Mouse (Mus musculus) CH12F3 (cell line): ENCODE measurements around the gene 1810046K07Rik.

Experiments
- in situ Hi-C: fragments of 300-500 bp; cut with MboI; formaldehyde crosslinking; loops from 2 replicates; pipeline ENCODE4 v1.14.3; 2020; ENCODE audit warnings: low sequenced_read_pairs

The 1810046K07Rik gene

DNA sequence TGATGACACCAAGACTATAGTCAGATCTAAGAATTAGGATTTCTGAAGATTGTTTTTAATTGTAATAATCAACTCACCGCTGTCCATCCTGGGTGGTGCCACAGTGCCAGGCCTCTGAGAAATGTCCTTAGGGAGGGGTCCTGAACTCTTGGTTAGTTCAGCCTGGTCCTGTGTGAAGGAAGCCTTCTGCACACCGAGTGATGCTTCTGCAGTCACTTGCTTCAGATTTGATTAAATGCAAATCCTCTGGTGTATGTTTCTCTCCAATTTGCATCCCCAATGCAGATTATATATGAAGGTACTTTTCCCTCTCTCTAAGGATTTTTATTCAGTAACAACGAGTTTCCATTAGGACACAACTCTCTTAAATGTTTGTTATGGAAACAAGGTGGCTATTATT lies at the start of gene 1810046K07Rik:
TSS of gene 1810046K07Rik (minus strand) at position 187 of the 400 bp plus-strand sequence.
- in situ Hi-C loops, result loop anchor here (25.0 kb wide), 1 partner anchor 759 kb away; no protein-coding TSS in a partner anchor

DNA sequence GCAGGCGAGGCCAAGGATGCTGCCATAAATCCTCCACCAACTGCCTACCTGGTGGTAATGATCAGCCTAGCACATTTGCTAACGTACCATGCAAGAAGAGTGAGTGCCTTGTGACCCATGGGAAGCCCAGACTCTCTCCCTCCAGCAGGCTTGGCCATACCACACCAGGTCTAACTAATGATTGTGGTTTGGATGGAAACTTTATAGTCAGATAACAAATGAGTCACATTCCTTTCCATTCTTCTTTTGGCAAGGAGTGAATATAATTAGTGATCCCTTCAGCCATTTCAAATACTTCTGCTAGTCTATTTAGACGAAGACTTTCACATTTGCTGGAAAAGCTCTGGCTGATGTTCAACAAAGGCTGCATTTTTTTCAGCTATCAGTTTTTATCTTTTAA lies 40.8 kb upstream of the 1810046K07Rik start:
- in situ Hi-C loops, result no loop called here

DNA sequence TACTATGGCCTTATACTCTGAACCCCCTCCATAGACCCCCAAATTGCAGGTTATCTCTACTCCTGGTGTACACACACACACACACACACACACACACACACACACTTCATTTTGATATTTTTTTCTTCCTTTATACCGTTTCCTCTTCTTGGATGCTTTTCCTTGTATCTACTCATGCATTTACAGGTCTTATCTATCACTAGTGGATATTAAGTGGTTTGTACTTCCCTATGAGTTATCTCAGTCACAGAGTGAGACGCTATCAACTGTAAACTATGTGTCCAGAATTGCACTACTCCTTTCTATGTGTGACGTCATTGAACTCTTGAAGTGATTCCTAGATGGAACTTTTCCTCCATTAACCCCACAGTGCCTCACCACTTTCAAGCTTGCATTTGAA lies 38.4 kb upstream of the 1810046K07Rik start:
- in situ Hi-C loops, result no loop called here

DNA sequence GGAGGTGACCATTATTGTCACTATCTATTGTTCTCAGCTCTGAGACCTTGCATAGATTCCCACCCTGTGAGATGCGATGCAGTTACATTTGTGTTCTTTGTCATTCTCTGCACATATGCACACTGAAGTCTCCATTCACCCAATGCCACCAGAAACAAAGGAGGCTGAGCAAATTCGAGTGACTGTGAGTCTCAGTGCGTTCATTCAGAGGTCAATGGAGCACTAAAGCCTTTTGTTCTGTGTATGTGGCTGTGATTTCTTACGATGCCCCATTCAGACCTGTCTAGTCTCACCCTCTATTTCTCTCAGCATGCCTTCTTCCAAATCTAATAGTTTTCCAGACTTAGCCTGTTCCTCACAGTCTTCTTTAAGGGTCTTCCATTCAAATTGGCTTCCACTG lies 35.3 kb upstream of the 1810046K07Rik start:
- in situ Hi-C loops, result no loop called here

DNA sequence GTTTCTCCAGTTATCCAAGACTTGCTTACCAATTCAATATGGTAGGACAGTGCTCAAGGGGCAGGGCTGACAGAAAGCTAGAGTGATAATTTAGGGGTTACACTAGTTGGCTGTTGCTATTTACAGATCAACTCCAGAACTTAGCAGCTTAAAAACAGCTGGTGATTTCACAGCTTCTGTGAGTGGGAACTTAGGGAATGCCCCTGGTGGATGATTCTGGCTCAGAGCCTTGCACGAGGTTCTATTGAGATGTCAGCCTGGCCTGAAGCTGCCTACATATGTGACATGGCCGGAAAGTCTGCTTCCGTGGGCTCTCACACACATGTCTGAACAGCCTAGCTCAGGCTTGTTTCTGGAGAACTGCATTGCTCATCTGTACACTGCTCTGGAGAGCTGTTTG lies 24.8 kb upstream of the 1810046K07Rik start:
- in situ Hi-C loops, result no loop called here

DNA sequence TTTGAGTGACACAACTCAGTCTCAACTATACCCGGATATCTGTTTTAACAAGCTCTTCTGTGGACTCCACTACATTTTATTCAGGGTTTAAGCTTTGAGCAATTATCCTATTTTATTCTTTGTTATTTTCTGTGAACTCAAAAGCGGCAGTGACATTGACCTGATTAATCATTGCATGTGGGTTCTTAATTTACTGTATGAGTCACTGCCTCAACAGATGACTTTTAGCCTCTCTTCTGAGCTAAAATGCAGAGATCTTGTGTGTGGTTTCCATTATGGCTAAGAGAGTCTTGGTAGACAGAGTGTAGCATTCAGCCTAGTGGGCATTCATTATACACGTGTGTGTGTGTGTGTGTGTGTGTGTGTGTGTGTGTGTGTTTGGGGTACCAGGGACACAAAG lies 24.2 kb upstream of the 1810046K07Rik start:
- in situ Hi-C loops, result no loop called here

DNA sequence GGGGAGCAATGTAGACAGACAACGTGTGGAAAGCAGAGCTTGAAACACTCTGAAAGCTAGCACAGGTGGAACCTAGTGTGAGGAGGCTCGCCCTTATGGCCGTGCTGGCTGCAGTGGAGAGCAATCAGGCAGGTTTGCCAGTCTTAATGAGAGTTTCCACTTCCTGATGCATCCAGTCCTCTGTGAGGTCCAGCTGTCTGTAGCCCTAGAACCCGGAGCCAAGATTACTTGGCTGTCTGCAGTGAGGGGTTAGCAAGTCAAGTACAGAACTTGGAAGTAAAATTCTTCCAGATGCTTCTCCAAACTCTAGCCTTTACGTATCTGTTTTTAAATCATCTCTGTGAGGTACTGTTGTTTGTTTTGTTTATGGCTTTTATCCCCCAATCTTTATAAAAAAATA lies 20.7 kb upstream of the 1810046K07Rik start:
- in situ Hi-C loops, result loop anchor here (25.0 kb wide), 1 partner anchor 738 kb away; no protein-coding TSS in a partner anchor

DNA sequence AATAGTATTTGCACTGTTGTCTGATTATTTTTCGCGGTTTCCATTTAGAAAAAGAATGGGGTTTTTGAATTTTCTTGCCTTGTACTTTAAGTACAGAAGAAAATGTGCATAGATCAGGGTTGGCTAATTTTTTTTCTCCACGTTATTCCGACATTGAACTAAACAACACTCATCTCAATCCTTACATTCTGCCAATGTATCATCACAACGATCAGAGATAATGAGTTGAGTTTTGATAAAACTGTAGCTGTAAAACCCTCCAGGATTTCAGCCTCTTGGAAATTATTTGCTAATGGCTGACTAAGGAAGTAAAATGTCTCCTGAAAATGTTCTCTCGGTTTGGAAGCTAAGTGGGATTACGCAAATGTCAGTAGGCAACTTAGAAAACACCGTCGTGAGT lies 17.1 kb upstream of the 1810046K07Rik start:
- in situ Hi-C loops, result loop anchor here (25.0 kb wide), 1 partner anchor 742 kb away; no protein-coding TSS in a partner anchor

DNA sequence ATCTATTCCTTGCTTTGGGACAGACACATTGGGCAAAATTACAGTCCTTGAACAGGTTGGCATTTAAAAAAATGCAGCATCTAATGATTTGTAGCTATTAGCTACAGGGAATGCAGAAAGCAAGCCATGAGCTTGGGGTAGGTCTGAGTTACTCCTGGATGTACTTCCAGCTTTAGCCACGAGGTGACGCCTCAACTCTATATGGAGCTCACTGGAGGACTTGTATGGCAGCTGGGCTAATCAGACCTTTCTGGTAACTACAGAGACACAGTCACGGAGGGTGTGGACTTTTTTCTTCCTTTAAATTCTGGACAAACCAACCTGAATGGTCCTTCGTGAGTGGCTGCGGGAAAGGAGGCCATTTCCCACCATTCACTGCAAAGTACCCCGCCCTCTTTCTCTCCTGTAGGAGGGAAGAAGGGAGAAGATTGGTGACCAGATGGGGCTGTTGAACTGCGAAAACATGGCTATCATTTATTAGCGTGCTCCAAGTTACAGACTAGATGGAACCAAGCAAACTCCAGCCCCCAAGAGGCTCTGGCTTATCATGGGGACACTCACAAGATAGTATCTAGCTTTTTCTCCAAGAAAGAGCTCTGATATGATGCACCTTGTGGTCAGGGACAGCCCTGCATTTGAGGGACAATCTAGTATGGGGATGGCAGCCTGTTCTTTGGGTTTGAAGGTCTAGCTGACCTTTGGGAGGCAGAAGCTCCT lies 6.7 kb upstream of the 1810046K07Rik start:
- in situ Hi-C loops, result loop anchor here (10.0 to 25.0 kb wide), 3 partner anchors 429 to 752 kb away; partner anchors contain the start of gene Arhgap20

DNA sequence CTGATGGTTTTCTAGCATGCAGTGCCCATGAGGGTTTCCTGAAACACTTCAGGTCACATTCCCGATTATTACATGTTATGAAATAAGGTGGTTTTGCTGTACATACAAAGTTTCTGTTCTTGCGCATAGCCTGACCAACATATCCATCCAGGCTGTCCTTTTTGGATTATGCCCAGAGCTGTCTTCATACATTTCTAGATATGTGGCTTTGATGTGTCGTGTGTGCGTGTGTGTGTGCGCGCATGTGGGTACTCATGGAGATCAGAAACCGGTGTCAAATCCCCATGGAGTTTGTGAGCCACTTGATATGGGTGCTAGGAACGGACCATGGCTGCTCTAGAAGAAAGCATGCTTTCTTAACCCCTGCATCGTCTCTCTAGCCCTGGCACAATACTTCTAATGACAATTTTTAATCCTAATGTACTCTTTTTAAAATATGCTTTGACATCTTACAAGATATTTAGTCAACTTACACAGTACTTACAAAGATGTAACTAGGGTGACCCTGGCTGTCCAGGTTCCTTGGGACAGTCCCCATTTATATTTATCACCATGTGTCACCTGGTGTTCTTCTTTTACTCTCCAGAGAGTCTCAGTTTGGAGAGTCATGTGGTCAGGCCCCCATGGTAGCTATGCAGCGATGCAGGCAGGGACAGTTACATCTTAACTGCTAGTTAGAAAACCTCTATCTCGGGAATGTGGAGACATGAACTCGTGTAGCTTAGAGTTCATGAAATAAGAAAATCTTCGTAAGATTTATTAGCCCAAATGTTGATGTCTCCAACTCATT lies 2.9 kb upstream of the 1810046K07Rik start:
- in situ Hi-C loops, result loop anchor here (10.0 to 25.0 kb wide), 3 partner anchors 433 to 756 kb away; partner anchors contain the start of gene Arhgap20

DNA sequence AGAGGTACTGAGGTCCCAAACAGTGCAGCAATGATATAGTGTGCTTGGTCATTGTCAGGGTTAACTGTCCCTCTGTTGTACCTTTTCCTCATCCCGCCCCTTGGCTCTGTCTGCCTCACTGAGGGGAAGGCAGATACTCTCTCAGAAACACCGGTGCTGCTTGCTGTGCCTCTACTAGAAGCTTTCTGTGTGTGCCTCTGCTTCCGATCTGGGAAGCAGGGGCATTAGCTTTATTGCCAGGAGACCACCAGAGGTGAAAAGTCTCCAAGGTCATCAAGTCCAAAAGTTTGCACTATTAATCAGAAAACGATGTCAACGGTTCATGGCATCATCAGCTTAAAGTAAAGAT lies 1.2 kb downstream of the 1810046K07Rik start:
- in situ Hi-C loops, result loop anchor here (25.0 kb wide), 1 partner anchor 760 kb away; no protein-coding TSS in a partner anchor

DNA sequence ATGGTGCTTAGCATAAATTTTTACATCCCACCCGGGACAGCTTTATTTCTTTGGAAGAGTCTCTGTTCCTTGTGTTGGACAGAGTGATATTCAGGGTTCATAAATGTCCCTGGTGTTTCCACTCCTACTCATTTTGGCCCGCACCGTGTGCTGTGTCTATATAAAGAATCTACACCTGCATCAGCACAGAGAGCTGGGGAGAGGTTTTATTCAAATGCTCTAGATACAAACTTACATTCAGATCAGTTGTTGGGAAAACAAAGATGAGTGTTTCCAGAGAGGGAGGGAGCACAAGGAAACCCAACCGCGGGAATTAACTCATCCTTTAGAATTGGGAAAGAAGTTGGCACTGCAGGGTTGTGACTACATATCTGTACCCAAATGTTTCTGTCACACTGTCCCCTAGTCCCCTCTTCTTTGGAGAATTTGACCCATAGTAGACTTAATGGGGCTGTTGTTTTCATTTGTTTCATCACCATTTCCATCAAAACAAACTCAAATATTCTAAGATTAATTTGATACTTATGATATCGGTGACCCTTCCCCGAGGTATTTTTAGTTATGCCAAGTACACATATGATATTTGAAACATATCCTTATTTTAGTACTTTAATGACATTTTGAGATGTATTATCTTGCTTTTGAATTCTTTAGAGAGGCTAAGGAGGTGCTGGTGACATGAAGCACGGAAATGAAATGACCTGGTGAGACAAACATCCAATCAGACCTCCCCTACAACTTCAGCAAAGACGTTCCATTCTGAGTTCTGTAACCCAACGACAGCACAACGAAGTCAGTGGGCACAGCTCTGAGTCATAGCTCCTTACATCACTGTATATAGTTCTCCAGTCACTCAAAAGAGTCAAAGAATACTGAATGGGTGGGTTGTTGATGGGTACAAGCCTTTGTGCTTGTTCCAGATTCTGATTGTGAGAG lies 1.8 kb downstream of the 1810046K07Rik start:
- in situ Hi-C loops, result loop anchor here (25.0 kb wide), 1 partner anchor 760 kb away; no protein-coding TSS in a partner anchor

DNA sequence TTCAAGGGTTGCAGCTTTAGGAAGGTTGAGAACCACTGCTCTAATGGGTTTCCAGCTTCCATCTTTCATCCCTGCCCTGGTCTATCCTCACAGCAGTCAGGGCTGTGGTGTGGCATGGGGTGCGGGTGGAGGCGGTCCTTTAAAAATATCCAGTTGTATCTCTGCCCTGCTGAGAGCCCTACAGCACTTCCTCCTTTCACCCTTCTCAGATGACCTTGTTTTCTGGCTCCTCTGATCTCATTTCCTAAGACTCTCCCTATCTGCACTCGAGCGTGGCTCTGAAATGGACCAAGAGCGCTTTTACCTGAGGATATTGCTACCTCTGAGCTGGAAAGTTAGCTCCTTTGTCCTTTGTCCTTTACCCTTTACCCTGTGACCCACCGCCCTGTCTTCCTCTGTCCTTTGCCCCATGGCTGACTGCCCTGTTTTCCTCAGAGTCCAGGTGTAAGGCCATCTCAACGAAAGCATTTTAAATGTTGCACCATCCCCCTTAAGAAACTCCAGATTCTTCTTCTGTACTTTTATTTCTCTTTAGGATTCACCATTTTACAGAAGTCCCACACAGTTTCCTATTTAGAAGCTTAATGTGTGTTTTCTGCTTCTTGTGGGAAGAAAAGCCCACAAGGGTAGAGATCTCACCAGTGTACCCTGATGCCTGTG lies 4.2 kb downstream of the 1810046K07Rik start:
- in situ Hi-C loops, result loop anchor here (25.0 kb wide), 2 partner anchors 763 to 963 kb away; no protein-coding TSS in a partner anchor

DNA sequence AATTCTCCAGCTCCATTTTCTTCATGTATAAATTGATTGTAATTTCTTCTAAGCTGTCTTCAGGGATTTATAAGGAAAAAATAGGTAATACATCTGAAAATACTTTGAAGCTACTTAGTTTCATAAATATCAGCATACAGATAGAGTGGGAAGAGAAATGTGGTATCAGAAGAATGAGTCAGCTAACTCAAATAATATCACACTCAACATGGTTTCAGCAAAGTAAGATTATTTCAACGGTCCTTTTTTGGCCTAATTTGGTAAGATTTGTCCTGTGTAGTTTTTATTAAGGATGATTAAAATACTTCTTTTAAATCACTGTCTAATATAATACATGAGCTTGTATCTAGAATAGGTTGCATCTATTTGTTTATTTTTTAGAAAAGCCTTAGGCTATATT lies 8.6 kb downstream of the 1810046K07Rik start:
- in situ Hi-C loops, result loop anchor here (25.0 kb wide), 1 partner anchor 967 kb away; no protein-coding TSS in a partner anchor

DNA sequence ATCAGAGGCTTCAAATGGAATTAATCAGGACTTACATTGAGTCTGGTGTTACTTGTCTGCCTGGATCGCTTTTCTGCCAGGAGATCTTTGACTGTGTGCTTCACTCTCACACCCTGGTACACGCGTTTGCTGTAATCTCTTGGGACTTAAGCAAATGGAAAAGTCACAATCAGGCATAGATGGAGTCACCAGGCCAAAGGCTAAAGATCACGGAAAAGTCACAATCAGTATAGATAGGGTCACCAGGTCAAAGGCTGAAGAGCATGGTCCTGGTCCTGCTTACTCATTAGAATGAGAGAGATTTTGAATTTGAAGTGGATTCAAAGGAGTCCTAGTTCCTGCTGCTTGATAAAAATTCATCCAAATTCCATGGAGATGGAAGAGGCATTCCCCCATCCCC lies 10.5 kb downstream of the 1810046K07Rik start:
- in situ Hi-C loops, result loop anchor here (25.0 kb wide), 1 partner anchor 969 kb away; no protein-coding TSS in a partner anchor

DNA sequence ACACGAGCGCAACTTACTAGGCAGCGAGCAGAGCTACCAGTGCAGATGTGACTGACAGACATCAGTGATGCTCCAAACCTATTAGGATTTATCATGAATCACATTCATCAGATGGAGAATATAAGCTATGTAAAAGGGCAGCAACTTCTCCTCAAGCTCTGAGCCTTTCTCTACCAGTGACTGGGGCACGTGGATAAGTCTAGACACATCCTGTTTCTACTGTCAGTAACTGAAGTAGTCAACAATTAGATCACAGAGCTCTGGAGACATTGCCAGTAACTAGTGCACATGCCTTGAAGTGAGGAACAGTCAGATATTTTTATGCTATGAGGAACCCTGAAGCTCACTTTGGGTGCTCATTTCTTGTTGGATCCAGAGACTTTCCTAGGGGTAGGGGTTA lies 11.4 kb downstream of the 1810046K07Rik start:
- in situ Hi-C loops, result loop anchor here (25.0 kb wide), 1 partner anchor 970 kb away; no protein-coding TSS in a partner anchor

DNA sequence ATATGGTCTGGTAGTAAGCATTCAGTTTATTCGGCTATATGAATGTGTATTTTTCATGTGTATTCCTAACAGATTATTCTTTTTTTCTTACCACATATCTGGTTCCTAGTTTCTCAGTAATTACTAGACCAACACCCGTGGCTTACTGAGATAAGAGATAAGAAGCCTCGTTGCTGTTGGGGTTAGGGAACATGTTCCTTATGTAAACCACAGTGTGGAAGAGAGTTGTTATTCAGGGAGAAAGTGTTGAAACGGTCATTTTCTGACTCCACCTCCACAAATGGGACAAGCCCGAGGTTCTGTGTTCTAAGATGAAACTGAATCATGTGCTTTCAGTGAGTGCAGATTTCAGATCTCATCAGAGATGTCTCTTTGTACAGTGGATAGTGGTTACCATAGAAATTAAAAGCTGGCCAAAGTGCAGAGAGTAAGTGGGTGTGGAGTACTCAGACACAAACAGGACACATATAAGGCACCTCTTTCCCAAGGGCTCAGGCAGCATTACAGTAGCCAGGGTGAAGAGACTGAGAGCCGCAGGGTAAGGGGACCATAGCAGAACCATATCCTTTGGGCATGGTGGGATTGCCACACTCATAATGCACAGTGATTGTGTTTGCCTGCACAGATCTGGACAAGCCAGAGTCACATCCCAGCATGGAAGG lies 13.2 kb downstream of the 1810046K07Rik start:
- in situ Hi-C loops, result loop anchor here (25.0 kb wide), 1 partner anchor 972 kb away; no protein-coding TSS in a partner anchor

DNA sequence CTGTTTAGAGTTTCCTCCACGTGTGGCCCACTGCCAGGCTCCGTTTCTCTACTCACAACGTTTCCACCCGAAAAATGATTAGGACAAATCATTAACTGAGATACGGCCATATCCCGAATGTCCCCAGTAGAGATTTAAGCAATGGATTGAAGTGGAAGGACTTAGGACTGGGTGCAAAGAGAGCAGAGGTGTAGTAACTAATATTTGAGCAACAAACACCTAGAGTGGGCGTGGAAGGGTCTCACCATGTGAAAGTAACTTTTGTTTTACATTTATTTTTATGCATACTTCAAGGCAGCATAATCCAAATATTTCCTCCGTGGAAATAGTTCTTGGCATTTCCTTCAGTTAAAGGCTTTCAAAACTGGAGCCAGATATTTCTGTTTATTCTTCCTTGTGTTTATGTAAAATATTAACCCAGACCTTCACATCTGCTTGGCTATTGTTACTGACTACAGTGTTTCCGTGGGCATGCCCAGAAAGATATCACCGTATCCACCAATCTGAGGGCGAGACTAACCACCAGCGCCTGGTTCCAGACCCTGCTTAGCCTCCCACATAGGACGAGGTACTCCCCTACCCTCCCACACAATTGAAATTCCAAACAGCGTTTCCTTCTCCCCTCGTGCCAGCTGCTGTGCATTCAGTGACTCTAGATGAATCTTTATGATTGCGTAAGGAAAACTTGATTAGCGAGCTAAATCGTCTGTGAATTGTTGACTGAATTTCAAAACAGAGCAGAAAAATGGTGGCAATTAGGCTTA lies 16.0 kb downstream of the 1810046K07Rik start:
- in situ Hi-C loops, result loop anchor here (25.0 kb wide), 1 partner anchor 975 kb away; no protein-coding TSS in a partner anchor
